Mouse (Mus musculus): Measurements from ENCODE around the gene Krtap4-9.
"Not testable (repeated sequence)": the region's sequence is repeated elsewhere in the genome, so short reads cannot be mapped to it uniquely, and the experiment has no call there.

The Krtap4-9 gene

DNA sequence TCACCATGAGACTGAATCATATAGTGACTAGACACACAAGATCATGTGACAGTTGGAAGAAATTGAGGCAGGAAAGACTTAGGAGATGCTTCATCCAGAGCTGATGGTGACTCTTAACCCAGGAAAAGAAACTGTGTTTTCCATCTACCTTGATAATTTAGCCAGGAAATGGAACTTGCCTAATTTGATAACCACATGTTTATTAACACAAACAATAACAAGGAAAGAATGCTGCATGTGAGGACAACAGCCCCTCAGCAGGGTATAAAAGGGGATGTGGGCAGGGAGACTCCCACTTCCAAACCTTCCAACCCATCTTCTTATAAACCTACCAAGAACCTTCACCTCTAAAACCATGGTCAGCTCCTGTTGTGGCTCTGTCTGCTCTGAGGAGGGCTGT is at the start of gene Krtap4-9:
Krtap4-9 (plus strand) TSS at position 301 of the 400 bp plus-strand sequence.
- not testable (repeated sequence) for DNase-seq (ENCODE audit: low spot score)

DNA sequence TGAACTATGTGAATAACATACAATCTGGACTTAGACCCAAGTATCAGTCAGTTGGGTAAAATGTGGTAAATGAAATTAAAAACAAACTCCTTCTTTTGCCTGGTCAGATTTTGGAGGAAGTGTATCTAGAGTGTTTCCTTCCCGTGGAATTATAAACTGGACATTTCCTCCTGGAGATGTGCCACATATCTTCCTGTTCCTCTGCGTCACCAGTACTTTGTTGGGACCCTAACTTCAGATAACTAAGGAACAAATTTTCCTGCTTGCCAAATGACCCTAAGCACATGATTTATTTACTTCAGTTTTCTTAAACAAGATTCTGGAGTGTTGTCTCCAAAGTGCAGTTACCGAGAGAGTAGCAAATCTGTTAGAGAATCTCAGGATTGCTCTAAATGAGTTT is 41.0 kb upstream of the Krtap4-9 start:
- no peak for DNase-seq (ENCODE audit: low spot score)

DNA sequence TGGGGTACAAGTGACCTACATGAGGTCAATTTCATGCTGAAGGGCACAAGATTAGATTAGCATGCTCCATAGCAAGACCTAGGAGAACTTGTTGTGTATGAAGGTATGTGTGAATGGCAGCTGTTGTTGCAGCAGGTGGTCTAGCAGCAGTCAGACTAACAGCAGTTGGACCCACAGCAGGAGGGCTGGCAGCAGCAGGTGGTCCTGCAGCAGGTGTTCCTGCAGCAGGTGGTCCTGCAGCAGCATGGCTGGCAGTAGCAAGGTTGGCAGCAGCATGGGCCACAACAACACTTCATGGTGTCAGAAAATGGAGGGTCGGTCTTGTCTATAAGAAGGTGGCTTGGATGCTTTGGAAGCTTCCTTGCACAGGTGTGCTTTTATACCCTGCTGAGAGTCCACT is 26.1 kb upstream of the Krtap4-9 start:
- no peak for DNase-seq (ENCODE audit: low spot score)

DNA sequence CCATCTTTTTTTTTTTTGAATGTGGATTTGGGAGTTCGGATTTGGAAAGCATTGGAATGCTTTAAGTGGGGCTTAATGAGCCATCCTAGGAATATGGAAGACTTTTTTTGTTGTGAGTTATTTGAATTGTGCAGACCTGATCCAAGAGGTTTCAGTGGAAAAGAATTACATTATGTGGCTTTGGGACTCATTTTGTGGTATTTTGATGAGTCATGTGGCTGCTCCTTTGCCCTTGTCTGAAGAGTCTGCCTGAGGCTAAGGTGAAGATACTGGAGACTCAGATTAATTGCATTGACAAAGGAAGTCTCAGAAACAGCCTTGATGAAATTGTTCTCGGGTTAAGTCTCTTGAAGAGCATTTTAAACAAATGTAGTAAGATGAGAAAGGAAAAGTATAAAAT is 16.6 kb upstream of the Krtap4-9 start:
- DNase-seq (ENCODE audit: low spot score) = no peak

DNA sequence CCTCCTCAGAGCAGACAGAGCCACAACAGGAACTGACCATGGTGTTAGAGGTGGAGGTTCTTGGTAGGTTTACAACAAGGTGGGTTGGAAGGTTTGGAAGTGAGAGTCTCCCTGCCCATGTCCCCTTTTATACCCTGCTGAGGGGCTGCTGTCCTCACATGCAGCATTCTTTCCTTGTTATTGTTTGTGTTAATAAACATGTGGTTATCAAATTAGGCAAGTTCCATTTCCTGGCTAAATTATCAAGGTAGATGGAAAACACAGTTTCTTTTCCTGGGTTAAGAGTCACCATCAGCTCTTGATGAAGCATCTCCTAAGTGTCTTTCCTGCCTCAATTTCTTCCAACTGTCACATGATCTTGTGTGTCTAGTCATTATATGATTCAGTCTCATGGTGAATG is 12.2 kb upstream of the Krtap4-9 start, which contains the start of gene Gm11595:
Gm11595 (minus strand) TSS at position 101 of the 400 bp plus-strand sequence.
- not testable (repeated sequence) for DNase-seq (ENCODE audit: low spot score)

DNA sequence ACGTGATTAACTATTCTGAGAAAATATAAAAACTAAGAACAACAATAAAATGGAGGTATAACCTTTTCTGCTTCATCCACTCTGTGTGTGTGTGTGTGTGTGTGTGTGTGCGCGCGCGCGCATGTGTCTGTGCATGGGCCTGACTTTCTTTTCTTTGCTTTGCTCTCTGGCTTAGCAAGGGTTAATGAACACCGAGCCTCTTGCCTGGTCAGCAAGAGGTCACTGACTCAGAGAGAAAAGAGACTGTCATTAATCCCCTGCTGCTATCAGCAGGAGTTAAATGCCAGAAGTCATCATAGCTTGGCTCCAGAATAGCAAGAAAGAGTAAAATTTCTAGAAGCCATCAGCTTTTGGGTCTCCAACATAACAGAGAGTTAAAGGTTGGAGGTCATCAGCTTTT is 6.6 kb upstream of the Krtap4-9 start:
- peak; percentile 10 for DNase-seq (ENCODE audit: low spot score)

DNA sequence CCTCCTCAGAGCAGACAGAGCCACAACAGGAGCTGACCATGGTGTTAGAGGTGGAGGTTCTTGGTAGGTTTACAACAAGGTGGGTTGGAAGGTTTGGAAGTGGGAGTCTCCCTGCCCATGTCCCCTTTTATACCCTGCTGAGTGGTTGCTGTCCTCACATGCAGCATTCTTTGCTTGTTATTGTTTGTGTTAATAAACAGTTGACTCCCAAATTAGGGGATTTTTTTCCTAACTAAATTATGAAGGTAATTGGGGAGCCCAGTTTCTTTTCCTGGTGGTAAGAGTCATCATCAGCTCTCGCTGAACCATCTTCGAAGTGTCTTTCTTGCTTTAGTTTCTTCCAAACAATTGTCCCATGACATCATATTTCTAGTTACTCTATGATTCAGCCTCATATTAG is 4.4 kb upstream of the Krtap4-9 start, which contains the start of gene Krtap4-8:
Krtap4-8 (minus strand) TSS at position 101 of the 400 bp plus-strand sequence.
- no peak for DNase-seq (ENCODE audit: low spot score)

DNA sequence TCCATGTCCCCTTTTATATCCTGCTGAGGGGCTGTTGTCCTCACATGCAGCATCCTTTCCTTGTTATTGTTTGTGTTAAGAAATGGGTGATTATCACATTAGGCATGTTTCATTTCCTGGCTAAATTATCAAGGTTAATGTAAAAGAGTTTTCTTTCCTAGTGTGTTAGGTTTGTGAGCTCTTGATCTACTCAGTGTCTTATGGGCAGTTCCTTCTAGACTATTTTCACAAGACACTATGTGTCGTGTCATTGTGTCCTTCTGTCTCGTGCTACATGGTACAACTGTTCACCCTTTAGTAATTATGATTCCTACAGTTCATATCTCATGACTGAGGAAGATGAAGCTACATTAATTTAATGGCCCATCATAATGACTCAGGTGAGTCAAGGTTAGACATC is 8.4 kb downstream of the Krtap4-9 start, which contains the start of gene Gm11596:
Gm11596 (minus strand) TSS at position 101 of the 400 bp plus-strand sequence.
- no peak for DNase-seq (ENCODE audit: low spot score)

DNA sequence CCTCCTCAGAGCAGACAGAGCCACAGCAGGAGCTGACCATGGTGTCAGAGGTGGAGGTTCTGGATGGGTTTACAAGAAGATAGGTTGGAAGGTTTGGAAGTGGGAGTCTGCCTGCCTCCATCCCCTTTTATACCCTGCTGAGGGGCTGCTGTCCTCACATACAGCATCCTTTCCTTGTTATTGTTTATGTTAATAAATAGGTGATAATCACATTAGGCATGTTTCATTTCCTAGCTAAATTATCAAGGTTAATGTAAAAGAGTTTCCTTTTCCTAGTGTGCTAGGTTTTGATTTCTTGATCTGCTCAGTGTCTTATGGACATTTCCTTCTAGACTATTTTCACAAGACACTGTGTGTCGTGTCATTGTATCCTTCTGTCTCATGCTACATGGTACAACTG is 13.8 kb downstream of the Krtap4-9 start, which contains the start of gene Gm11569:
Gm11569 (minus strand) TSS at position 101 of the 400 bp plus-strand sequence.
- not testable (repeated sequence) for DNase-seq (ENCODE audit: low spot score)

DNA sequence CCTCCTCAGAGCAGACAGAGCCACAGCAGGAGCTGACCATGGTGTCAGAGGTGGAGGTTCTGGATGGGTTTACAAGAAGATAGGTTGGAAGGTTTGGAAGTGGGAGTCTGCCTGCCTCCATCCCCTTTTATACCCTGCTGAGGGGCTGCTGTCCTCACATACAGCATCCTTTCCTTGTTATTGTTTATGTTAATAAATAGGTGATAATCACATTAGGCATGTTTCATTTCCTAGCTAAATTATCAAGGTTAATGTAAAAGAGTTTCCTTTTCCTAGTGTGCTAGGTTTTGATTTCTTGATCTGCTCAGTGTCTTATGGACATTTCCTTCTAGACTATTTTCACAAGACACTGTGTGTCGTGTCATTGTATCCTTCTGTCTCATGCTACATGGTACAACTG is 19.3 kb downstream of the Krtap4-9 start, which contains the start of gene Gm11554:
Gm11554 (minus strand) TSS at position 101 of the 400 bp plus-strand sequence.
- not testable (repeated sequence) for DNase-seq (ENCODE audit: low spot score)

DNA sequence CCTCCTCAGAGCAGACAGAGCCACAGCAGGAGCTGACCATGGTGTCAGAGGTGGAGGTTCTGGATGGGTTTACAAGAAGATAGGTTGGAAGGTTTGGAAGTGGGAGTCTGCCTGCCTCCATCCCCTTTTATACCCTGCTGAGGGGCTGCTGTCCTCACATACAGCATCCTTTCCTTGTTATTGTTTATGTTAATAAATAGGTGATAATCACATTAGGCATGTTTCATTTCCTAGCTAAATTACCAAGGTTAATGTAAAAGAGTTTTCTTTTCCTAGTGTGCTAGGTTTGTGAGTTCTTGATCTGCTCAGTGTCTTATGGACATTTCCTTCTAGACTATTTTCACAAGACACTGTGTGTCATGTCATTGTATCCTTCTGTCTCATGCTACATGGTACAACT is 24.8 kb downstream of the Krtap4-9 start, which contains the start of gene Krtap4-13:
Krtap4-13 (minus strand) TSS at position 101 of the 400 bp plus-strand sequence.
- DNase-seq (ENCODE audit: low spot score) = not testable (repeated sequence)

DNA sequence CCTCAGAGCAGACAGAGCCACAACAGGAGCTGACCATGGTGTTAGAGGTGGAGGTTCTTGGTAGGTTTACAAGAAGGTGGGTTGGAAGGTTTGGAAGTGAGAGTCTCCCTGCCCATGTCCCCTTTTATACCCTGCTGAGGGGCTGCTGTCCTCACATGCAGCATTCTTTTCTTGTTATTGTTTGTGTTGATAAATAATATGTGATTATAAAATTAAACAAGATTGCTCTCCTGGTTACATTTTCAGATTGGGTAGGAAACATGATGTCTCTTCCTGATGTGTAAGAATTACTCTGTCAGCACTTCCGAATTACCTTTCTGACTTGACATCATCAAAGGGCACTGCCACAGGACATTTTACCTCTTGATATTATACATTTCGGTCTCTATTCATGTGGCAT is 30.6 kb downstream of the Krtap4-9 start, which contains the start of gene Gm11564:
Gm11564 (minus strand) TSS at position 101 of the 400 bp plus-strand sequence.
- not testable (repeated sequence) for DNase-seq (ENCODE audit: low spot score)
